Mouse (Mus musculus): ENCODE measurements around the gene Piwil4. TPM values are rescaled to one million over a fixed set of nuclear protein-coding genes. Genes with fewer than 3 reads are reported as not detected.

Gene Piwil4
- 1.4 and 2.0 TPM in 2 replicates for polyA plus RNA-seq (2012; rRNA removed)

DNA sequence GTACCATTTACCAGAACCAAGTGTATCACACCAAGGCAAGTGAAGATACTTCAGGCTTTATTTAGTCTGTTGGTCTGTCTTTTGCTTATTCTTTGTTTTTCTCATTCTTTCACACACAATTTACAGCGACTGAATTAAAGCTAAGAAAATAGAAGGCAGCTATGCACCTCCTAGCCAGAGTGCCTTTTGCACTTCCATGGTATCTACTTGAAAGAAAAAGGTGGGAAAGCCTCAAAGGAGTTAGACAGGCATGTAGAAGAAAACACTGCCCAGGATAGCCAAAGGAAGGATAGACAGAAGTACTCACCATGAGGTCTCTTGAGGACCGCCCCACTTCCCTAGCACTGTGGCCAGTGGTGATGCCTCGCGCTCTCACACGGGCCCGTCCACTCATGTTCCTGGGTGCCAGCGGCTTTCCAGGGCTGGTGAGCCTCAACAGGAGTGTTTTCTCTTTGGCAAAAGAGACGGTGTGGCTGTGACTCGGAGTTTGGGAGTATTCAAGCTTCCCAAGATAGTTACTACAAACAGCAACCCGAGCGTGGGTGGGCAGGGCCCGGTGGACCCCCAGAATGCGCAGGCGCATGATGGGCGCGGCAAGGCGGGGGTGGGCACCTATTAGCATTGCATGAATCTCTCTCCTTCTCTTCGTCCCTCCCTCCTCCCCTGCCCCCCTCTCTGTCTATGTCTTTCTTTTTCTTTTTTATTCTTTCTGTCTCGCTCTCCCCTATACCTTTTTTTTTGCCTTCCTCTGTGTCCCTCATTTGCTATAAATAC is at the start of gene Piwil4:
Gene Piwil4, minus strand, starts transcription at position 583 of the 774 bp plus-strand sequence.
- DNase-seq (ENCODE audit: low read depth, low spot score), result no peak
- WGBS, result 90% methylated on average over 19 of the region's 19 CpGs

DNA sequence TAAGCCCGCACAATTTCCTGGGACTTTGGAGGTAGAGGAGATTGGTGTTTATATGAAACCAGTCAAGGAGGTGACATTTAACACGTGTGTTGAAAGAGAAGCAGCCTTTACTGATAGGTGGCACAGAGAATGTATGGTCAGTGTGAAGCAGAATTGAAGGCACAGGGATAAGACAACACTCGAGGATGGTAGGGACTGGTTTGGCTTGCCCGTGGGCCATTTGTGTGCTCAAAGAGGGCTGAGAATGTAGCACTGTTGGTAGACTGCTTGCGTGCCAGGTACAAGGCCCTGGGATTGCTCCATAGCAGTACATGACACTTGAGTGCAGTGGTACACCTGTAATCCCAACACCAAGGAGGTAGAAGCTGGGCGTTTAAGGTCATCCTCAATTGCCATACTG is 46.8 kb upstream of the Piwil4 start:
- 85% methylated on average over 6 of the region's 6 CpGs for WGBS
- DNase-seq (ENCODE audit: low read depth, low spot score), result no peak

DNA sequence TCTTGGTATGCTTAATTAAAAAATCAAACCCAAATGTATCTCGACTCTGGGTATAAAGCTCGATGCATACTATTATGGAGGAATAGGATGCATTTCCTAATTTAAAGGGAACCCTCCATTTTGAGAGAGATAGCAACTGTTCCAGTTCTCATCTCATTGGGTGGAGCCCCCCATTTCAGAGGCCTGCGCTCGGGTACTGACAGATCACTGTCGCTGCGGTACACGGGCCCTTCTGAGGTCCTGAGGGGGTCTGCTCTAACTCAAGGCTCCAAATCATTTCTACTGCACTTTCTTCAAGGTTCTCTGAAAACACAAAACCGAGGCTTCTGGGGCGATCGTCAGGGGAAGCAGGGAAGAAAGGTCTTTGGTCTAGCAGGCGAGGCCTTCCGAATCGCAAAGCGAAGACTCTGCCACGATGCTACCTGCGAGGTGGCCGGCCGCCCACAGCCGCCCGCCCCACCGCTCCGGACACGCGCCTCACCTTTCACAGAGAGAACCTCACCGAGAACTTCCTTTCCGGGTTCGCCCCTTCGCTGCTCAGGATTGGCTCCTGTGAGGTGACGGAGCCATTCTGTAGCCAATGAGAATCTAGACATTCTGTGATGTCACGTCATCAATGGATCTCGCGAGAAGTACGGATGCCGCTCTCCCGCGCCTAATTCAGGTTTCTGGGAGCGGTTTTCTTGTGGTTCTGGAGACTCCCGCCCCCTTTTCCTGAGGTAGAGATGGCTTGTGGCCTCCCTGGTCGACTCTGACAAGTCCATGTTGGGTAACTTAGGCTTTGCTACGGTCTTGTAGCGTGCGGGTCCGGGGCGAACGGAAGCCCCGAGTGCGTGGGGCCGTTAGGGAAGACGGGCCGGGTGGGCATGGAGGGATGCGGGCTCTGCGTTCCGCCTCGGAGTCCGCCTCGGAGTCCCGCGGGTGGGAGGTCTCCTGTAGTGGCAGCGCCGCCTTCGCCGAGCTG is 43.8 kb upstream of the Piwil4 start, which contains the start of the genes Mre11a and Ankrd49:
Gene Mre11a, plus strand, starts transcription at position 616 of the 964 bp plus-strand sequence.
Gene Ankrd49, minus strand, starts transcription at position 818 of the 964 bp plus-strand sequence.
- peak; percentile 89 for DNase-seq (ENCODE audit: low read depth, low spot score)
- WGBS, result under 1% methylated on average over 62 of the region's 62 CpGs

DNA sequence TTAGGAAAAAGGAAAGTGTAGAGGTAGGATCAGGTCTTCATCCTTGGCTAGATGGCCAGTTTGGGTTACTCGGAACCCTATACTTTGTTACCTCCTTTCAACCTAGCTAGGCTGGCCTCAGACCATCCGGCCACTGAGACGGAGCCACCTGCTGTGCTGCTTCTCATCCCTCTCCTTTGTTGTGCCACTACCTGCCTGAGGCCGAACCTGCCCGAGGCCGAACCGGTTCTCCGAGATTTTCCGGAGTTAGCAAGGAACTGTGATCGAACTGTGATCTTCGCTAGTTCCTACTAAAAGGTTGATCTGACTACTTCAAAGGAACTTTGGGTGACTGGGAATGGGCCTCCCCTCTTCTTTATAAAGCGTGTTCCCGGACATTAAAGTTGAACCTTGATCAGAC is 37.8 kb upstream of the Piwil4 start:
- WGBS, result 24% methylated on average over 13 of the region's 13 CpGs
- DNase-seq (ENCODE audit: low read depth, low spot score), result no peak

DNA sequence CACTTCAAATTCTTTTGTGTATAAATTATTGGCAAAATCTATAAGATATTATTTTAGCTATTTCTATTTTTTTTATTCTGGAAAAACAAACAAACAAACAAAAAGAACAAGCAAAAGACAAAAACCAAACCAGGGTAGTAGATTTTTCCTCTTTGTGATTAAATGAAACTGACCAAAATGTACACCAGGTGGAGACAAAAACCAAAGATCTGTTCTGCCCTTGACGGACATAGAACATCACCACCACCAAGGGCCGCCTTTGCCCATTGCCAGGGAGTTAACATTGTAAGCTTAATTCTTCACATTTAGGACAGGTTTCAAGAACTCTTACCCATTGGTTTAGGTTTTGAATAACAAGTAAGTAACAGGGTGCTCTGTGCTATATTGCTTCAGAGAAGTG is 33.3 kb upstream of the Piwil4 start:
- DNase-seq (ENCODE audit: low read depth, low spot score), result no peak
- WGBS, result 31% methylated on average over 2 of the region's 2 CpGs

DNA sequence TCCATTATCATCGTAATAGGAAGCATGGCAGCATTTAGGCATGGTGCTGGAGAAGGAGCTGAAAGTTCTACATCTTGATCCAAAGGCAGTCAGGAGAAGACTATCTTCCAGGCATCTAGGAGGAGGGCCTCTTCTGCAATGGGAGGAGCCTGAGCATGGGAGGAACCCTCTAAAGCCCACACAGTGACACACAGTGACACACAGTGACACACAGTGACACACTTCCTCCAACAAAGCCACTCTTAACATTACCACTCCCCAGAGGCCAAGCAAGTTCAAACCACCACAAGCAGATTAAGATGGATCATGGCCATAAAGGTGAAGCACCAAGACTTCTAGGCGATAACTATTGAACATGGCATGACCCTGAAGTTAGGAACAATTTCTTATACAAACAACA is 31.5 kb upstream of the Piwil4 start:
- no peak for DNase-seq (ENCODE audit: low read depth, low spot score)
- WGBS, result 81% methylated on average over 2 of the region's 2 CpGs

DNA sequence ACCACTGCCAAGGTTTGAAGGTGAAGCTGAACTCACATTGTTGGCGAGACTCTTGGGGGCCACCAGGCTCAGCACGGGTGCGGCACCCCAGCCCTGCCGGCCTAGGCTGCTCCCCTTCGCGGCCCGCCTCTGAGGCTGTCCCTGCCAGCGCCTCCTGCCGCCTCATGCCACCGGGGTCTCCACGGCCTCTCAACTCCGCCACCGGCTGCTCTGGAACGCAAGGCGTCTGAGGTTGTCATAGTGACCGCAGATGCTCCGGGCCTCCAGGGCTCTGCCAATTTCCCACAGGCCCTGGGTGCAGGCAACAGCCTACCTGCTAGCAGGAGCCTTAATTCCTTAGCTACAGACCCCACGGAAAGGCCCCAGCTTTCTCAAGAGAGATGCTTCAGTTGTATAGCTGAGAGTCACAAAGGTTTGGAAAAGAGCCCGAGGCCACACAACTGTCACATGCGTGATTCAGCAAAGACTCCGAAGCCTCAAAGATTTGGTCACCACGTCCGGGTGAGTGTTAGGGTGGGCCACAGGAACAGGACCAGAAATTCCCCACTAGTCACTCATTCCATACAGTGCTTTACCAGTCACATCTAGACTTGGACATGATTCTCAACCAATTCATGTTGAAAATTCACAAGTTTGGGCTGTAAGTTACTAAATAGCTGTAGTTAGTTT is 30.4 kb upstream of the Piwil4 start, which contains the start of gene 1700012B09Rik:
Gene 1700012B09Rik, minus strand, starts transcription at position 228 of the 669 bp plus-strand sequence.
- no peak for DNase-seq (ENCODE audit: low read depth, low spot score)
- WGBS, result 42% methylated on average over 23 of the region's 23 CpGs

DNA sequence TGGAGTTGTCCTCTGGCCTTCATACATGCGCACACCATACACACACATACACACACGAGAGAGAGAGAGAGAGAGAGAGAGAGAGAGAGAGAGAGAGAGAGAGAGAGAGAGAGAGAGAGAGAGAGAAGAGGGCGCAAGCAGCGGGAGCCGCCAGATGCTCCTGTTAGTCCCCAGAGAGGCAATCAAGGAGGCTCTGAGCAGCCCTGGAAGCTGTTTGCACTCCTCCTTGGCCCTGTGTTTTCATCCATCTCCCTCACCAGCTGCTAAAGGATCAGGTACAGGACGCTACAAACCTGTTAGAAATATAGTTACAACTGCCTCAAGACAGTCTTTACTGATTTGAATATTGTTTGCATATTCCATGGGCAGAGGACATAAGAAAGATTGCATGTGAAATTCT is 29.3 kb upstream of the Piwil4 start:
- 53% methylated on average over 6 of the region's 6 CpGs for WGBS
- no peak for DNase-seq (ENCODE audit: low read depth, low spot score)

DNA sequence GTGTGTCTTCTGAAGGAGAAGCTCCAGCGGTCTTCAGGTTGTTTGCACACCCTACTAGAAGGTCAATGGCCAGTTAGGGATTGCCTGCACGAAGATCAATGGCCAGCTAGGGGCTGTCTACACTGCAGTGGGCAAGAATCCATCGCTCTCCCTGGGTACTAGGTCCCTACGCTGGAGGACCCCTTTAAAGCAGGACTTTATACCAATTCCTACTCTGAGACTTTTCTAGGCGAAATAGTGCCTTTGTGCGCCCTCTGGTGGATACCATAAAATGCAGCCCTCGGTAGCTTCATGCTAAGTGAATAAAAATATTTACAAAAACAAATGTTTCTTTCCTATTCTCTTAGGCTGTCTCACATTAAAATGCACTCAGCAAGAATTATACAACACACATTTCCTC is 24.2 kb upstream of the Piwil4 start:
- 21% methylated on average over 7 of the region's 7 CpGs for WGBS
- DNase-seq (ENCODE audit: low read depth, low spot score), result no peak

DNA sequence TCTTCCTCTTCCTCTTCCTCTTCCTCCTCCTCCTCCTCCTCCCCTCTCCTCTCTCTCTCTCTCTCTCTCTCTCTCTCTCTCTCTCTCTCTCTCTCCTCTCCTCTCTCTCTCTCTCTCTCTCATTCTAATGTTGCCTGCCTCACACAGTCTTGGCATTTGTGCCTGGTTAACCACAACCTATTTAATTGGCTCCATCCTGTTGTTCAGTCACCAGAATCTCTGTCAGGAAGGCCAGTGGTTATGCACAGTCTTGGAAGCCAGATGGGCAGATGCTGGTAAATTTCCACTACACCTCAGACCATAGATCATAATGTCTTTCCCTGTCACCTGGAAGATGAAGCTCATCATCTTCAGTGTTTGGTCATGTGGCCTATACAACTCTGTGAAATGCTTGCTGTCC is 18.7 kb upstream of the Piwil4 start:
- no peak for DNase-seq (ENCODE audit: low read depth, low spot score)

DNA sequence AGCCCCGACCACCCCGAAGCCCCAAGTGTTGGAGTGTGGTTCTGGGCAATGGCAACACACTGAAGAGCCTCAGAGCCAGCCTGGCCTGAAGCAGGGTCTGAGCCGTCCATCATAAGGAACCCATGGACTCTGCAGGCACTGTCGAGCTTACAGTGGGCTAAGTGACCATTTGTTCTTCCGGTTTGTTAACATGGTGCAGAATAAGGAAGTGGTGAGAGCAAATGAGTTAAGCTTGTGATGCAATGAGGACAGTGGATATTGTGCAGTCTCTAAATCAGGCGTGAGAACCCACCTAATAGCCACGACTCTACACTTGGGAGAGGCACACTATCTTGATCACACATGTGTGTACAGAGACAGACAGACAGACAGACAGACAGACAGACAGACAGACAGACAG is 18.1 kb upstream of the Piwil4 start:
- DNase-seq (ENCODE audit: low read depth, low spot score), result no peak
- WGBS, result 50% methylated on average over 7 of the region's 7 CpGs

DNA sequence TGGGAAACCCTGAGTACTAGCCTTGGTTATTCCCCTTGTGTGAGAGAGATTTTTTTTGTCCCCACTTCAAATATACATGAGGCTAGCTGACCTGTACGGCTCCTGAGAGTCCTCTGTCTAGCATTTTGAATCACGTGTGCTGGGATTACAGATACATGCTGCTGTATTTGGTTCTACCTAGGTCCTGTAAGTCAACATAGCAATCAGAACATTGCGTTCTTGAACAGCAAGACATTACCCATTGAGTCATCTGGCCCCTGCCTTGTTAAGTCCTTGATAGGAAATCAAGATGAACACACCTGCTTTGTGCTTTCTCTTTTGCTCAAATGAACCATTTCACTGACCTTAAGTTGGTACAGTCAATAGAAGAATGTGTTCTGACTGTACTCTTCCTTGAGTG is 13.9 kb upstream of the Piwil4 start:
- WGBS, result 55% methylated on average over 3 of the region's 3 CpGs
- DNase-seq (ENCODE audit: low read depth, low spot score), result no peak

DNA sequence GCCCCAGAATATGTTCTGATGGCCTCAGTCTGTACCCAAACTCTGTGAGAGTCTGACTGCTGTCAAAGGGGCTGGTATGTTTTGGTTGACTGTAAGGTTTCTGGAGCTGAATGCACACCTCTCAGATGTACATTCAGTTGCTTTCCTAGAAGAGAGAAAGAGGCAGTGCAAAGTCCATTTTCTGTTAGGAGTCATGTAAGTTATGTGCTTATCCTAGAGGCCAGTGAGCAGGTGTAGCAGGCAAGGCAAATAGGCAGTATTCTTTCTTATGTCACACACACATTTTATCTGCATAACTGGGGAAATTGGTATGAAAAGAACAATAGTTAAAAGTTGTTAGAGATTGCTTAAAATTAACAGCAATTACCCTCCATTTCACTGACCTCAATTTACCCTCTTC is 13.4 kb upstream of the Piwil4 start:
- DNase-seq (ENCODE audit: low read depth, low spot score), result no peak

DNA sequence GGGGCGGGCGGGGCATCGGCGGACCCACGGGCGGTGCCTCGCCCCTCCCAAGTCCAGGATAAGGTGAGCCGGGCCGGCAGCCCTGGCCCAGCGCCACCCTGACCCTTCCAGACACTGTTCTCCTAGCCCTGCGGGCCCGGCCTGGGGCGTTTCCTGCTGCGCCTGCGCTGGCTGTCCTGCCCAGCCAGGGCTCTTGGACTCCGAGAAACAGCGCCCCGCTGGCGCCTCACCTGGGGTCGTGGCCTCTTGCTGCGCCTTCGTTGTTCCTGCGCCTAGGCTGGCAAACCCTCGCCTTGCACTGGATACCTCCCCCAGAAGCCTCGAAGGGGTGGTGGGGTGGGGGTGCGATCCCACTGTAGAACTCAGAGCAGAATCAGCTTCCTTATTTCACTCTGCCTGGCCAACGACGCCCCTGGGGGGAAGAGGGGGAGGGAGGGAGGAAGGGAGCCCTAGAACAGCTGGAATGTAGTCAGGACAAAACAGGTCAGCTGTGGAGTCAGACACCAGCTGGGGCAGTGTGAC is 11.5 kb upstream of the Piwil4 start, which contains the start of gene Fut4:
Gene Fut4, minus strand, starts transcription at position 393 of the 522 bp plus-strand sequence.
- WGBS, result under 1% methylated on average over 28 of the region's 28 CpGs
- no peak for DNase-seq (ENCODE audit: low read depth, low spot score)

DNA sequence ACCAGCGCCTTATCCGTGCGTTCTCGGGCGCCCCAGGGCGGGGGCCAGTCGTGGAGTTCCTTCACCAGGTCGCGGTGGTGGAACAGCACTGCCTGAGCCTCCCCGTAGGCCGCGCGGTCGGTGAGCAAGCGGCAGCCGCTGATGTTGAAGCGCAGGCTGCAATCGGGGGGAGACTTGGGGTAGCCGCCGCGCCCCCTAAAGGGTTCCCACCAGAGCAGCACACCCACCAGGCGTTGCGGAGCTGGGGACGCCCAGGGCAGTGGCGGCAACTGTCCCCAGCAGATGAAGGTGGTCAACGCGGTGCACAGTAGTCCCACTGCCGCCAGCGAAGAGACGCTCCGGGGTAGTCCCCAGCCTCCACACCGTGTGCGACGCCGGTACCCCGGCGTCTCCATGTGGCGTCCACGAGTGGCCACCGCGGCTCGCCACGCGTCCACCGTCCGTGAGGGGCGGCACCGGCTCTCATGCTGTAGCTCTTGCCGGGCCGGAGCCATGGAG is 11.0 kb upstream of the Piwil4 start:
- DNase-seq (ENCODE audit: low read depth, low spot score), result no peak
- 2% methylated on average over 50 of the region's 50 CpGs for WGBS

DNA sequence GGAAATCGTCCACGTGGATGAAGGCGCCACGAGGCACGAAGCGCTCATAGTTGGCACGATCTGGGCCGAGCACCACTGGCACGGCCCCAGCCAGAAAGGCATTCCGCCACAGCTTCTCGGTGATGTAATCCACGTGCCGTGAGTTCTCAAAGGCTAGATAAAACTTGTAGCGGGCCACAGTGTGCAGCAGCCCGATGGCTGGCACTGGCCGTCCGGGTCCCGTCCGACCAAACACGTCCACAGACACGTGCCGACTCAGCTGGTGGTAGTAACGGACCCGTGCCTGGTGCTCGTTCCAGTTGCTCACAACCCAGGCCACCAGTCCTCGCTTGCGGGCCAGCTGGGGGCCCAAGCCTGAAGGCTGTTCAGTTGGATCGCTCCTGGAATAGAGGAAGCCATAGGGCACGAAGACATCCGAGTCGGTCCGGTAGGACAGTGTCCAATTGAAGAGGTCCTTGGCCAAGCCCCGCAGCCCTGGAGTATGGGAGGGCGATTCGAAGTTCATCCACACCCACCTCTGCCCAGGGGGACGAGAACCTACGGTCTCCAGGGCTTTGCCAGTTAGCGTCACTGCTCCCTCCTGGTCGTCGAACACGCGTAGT is 10.5 kb upstream of the Piwil4 start:
- 67% methylated on average over 42 of the region's 42 CpGs for WGBS
- no peak for DNase-seq (ENCODE audit: low read depth, low spot score)

DNA sequence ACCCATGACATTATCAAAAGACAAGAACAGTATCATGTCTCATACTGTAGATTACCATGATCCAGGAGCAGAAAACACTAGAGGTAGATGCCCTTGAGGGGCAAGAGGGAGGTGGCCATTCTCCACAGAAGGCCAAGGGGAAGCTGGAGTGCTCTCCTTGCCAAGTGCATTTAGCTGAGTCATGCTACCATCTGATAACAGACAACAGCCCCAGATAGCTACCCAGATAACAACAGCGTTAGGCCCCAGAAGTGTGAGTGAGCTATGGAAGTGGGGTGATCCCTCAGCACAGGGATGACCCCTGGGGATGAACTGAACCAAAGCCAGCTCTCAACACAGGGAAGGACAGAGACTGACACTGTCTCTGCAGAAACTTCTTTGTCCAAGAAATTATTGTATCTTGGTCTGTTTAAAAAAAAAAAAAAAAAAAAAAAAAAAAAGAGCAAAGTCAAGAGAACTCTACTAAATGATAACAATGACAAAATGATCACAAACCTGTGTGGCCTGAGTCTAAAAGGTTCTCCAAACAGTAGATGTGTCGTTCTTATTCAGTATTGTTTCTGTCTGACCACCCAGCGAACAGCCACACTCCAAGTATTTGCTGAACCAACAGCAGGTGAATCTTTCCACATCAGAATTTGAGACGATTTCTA is 909 bp downstream of the Piwil4 start:
- WGBS, result 57% methylated on average over 4 of the region's 4 CpGs
- DNase-seq (ENCODE audit: low read depth, low spot score), result no peak

DNA sequence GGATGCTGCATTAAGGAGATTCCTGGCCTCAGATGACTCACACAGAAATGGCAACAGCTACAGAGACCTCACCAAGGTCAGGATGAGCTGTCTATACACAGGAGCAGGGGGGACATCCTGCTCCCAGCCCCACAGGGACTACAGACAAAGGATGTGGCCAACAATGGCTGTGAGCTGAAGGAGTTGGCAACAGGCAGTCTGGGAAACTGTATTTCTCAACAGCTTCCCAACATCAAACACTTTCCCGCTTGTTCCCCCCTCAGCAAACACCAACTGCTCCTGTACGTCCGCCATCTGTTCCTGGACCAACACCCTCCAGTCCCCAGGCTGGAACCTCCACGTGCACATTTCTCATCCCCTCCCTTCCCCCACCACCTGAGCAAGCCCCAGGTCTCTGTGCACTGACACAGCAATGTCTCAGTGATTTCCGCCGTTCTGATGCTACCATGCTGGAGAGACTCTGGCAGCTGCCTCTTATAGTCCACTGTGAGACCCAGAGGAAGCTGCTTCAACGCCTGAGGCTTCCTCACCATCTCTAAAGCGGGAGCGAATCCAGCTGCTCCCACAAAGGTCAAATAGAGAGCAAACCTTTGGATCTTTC is 9.5 kb downstream of the Piwil4 start:
- WGBS, result 28% methylated on average over 9 of the region's 9 CpGs
- DNase-seq (ENCODE audit: low read depth, low spot score), result no peak

All from large intestine, adult 2 months (tissue).